Mouse (Mus musculus) gonadal fat pad, adult 2 months (tissue): ENCODE data around the gene Zfp992. TPM values are rescaled to one million over a fixed set of nuclear protein-coding genes. Genes with fewer than 3 reads are reported as not detected.
"Not testable (repeated sequence)": the region's sequence is repeated elsewhere in the genome, so short reads cannot be mapped to it uniquely, and the experiment has no call there.

Experiments
- DNase-seq: peaks from one replicate; pipeline ENCODE4 v3.0.0-alpha.2; 2012; ENCODE audit warnings: low read depth
- polyA plus RNA-seq: library from polyadenylated mRNA; depleted of rRNA; stranded (reverse); fragments of >200 nt; gene quantifications from 2 replicates; pipeline ENCODE4 v1.2.3, GENCODE M21; 2012; rRNA removed

Zfp992 gene
- polyA plus RNA-seq, result 1.0 and 1.1 TPM in 2 replicates

- DNase-seq, result not testable (repeated sequence)
These were observed at the start of gene Zfp992 for GRCm38 (mm10) chr4:146448950-146449349. TSS of gene Zfp992 (plus strand) at chr4:146449023.

- not testable (repeated sequence) for DNase-seq
These were observed 19.4 kb upstream of the Zfp992 start for GRCm38 (mm10) chr4:146429467-146429866.

- DNase-seq, result not testable (repeated sequence)
These were observed 17.9 kb upstream of the Zfp992 start for GRCm38 (mm10) chr4:146430876-146431275.

GRCm38 (mm10) chr4:146435539-146435938 is 13.3 kb upstream of the Zfp992 start:
- not testable (repeated sequence) for DNase-seq

GRCm38 (mm10) chr4:146437256-146437655 is 11.6 kb upstream of the Zfp992 start:
- DNase-seq, result not testable (repeated sequence)

GRCm38 (mm10) chr4:146444345-146444744 is 4.5 kb upstream of the Zfp992 start:
- not testable (repeated sequence) for DNase-seq

- not testable (repeated sequence) for DNase-seq
These were observed 3.7 kb upstream of the Zfp992 start for GRCm38 (mm10) chr4:146445121-146445520.

GRCm38 (mm10) chr4:146446135-146446534 is 2.7 kb upstream of the Zfp992 start:
- DNase-seq, result not testable (repeated sequence)

- DNase-seq, result not testable (repeated sequence)
These were observed 1.8 kb upstream of the Zfp992 start for GRCm38 (mm10) chr4:146447016-146447415.

- not testable (repeated sequence) for DNase-seq
These were observed 888 bp downstream of the Zfp992 start for GRCm38 (mm10) chr4:146449711-146450110.

- DNase-seq, result not testable (repeated sequence)
These were observed 3.8 kb downstream of the Zfp992 start for GRCm38 (mm10) chr4:146452576-146452975.

GRCm38 (mm10) chr4:146454170-146454569 is 5.3 kb downstream of the Zfp992 start:
- DNase-seq, result not testable (repeated sequence)

GRCm38 (mm10) chr4:146454896-146455295 is 6.1 kb downstream of the Zfp992 start:
- DNase-seq, result no peak

- no peak for DNase-seq
These were observed 6.5 kb downstream of the Zfp992 start for GRCm38 (mm10) chr4:146455321-146455721.

GRCm38 (mm10) chr4:146456061-146456726 is 7.4 kb downstream of the Zfp992 start:
- no peak for DNase-seq

- DNase-seq, result no peak
These were observed 8.3 kb downstream of the Zfp992 start for GRCm38 (mm10) chr4:146457126-146457525.

GRCm38 (mm10) chr4:146457720-146458119 is 8.9 kb downstream of the Zfp992 start:
- no peak for DNase-seq

- not testable (repeated sequence) for DNase-seq
These were observed 11.0 kb downstream of the Zfp992 start for GRCm38 (mm10) chr4:146459822-146460221.

GRCm38 (mm10) chr4:146460685-146461084 is 11.9 kb downstream of the Zfp992 start:
- DNase-seq, result not testable (repeated sequence)

GRCm38 (mm10) chr4:146463649-146464351 is 15.0 kb downstream of the Zfp992 start:
- not testable (repeated sequence) for DNase-seq

GRCm38 (mm10) chr4:146469984-146470383 is 21.2 kb downstream of the Zfp992 start:
- DNase-seq, result not testable (repeated sequence)

- DNase-seq, result not testable (repeated sequence)
These were observed 25.4 kb downstream of the Zfp992 start for GRCm38 (mm10) chr4:146474181-146474580.
